Mouse (Mus musculus) MEL (cell line): Measurements from ENCODE around the gene Notch4. TPM values are rescaled to one million over a fixed set of nuclear protein-coding genes. Genes with fewer than 3 reads are reported as not detected.

Source experiments
- DNase-seq: peaks from one replicate; pipeline ENCODE4 v3.0.0; 2011; ENCODE audit warnings: low read depth, low spot score
- H3K27ac ChIP-seq: 2 replicates; pipeline ENCODE4 v1.5.1; 2012; ENCODE audit warnings: low read depth, mild to moderate bottlenecking, control low read depth, low read length, moderate library complexity; ENCODE audit not compliant: control insufficient read depth
- H3K27me3 ChIP-seq, 2 experiments: fragments of 150-350 bp in 1 of 2; sonication (generic) in 1 of 2; 2 replicates each; pipeline ENCODE4 v1.6.1; 2012; ENCODE audit warnings: low read length in 2 of 2, mild to moderate bottlenecking in 2 of 2, improper control_type of control experiment in 1 of 2, moderate library complexity in 1 of 2; ENCODE audit not compliant: insufficient read depth in 2 of 2, control insufficient read depth in 1 of 2
- H3K36me3 ChIP-seq, 2 experiments: 2 replicates each; pipeline ENCODE4 v1.6.1; 2012 to 2014; ENCODE audit warnings: low read length in 2 of 2, improper control_type of control experiment in 1 of 2, inconsistent platforms in 1 of 2, mild to moderate bottlenecking in 1 of 2; ENCODE audit not compliant: insufficient read depth in 2 of 2, control insufficient read depth in 1 of 2
- H3K4me1 ChIP-seq, 2 experiments: fragments of 150-350 bp in 1 of 2; sonication (generic) in 1 of 2; 2 replicates each; pipeline ENCODE4 v1.6.1; 2012; ENCODE audit warnings: low read length in 2 of 2, improper control_type of control experiment in 1 of 2, mild to moderate bottlenecking in 1 of 2; ENCODE audit not compliant: insufficient read depth in 2 of 2, control insufficient read depth in 1 of 2
- H3K4me3 ChIP-seq, 2 experiments: fragments of 150-350 bp in 1 of 2; sonication (generic) in 1 of 2; 2 replicates each; pipeline ENCODE4 v1.5.1; 2012; ENCODE audit warnings: low read depth in 2 of 2, low read length in 2 of 2, mild to moderate bottlenecking in 2 of 2, moderate library complexity in 2 of 2, control low read depth in 1 of 2, improper control_type of control experiment in 1 of 2; ENCODE audit not compliant: control insufficient read depth in 1 of 2, insufficient read depth in 1 of 2
- H3K79me2 ChIP-seq: 2 replicates; pipeline ENCODE4 v1.6.1; 2012; ENCODE audit warnings: mild to moderate bottlenecking, low read length, moderate library complexity; ENCODE audit not compliant: control insufficient read depth, poor library complexity, insufficient read depth
- H3K9ac ChIP-seq: 2 replicates; pipeline ENCODE4 v1.6.1; 2012; ENCODE audit warnings: low read depth, mild to moderate bottlenecking, control low read depth, low read length, moderate library complexity; ENCODE audit not compliant: control insufficient read depth, poor library complexity, severe bottlenecking
- H3K9me3 ChIP-seq: fragments of 150-350 bp; sonication (generic); replicated peaks from 2 replicates; pipeline ENCODE4 v1.6.1; 2012; ENCODE audit warnings: mild to moderate bottlenecking, low read length, improper control_type of control experiment, moderate library complexity; ENCODE audit not compliant: insufficient read depth
- BHLHE40 ChIP-seq: IDR thresholded peaks from 2 replicates; pipeline ENCODE4 v1.6.1; 2012; ENCODE audit warnings: low read depth, mild to moderate bottlenecking, inconsistent platforms, low read length, improper control_type of control experiment, borderline replicate concordance
- CHD1 ChIP-seq: IDR thresholded peaks from 2 replicates; pipeline ENCODE4 v1.6.1; 2012; ENCODE audit warnings: low read depth, mild to moderate bottlenecking, inconsistent platforms, low read length, improper control_type of control experiment
- CHD2 ChIP-seq: IDR thresholded peaks from 2 replicates; pipeline ENCODE4 v1.6.1; 2011; ENCODE audit warnings: low read length, improper control_type of control experiment
- CTCF ChIP-seq, 3 experiments: IDR thresholded peaks in 2 of 3; conservative IDR thresholded peaks in 1 of 3; 2 replicates each; pipeline ENCODE4 v1.5.1; 2011 to 2012; ENCODE audit warnings: low read length in 3 of 3, low read depth in 2 of 3, mild to moderate bottlenecking in 2 of 3, improper control_type of control experiment in 1 of 3, inconsistent platforms in 1 of 3, mixed read lengths in 1 of 3, moderate library complexity in 1 of 3; ENCODE audit not compliant: control insufficient read depth in 1 of 3, insufficient read depth in 1 of 3, poor library complexity in 1 of 3, severe bottlenecking in 1 of 3
- E2F4 ChIP-seq: IDR thresholded peaks from 2 replicates; pipeline ENCODE4 v1.6.1; 2011; ENCODE audit warnings: low read depth, low read length, improper control_type of control experiment, borderline replicate concordance
- ELF1 ChIP-seq: IDR thresholded peaks from 2 replicates; pipeline ENCODE4 v1.6.1; 2014; ENCODE audit warnings: low read depth, mild to moderate bottlenecking, inconsistent platforms, low read length, improper control_type of control experiment, moderate library complexity
- EP300 ChIP-seq, 2 experiments: IDR thresholded peaks; 2 replicates each; pipeline ENCODE4 v1.6.1; 2011; ENCODE audit warnings: improper control_type of control experiment in 2 of 2, low read length in 2 of 2, low read depth in 1 of 2, mild to moderate bottlenecking in 1 of 2
- ETS1 ChIP-seq: IDR thresholded peaks from 2 replicates; pipeline ENCODE4 v1.6.1; 2012; ENCODE audit warnings: low read depth, mild to moderate bottlenecking, inconsistent platforms, low read length, improper control_type of control experiment, moderate library complexity
- GATA1 ChIP-seq: IDR thresholded peaks from 2 replicates; pipeline ENCODE4 v1.6.1; 2011; ENCODE audit warnings: low read depth, low read length, improper control_type of control experiment
- HCFC1 ChIP-seq: IDR thresholded peaks from 2 replicates; pipeline ENCODE4 v1.6.1; 2012; ENCODE audit warnings: low read depth, mild to moderate bottlenecking, inconsistent platforms, low read length, improper control_type of control experiment, moderate library complexity
- JUND ChIP-seq: IDR thresholded peaks from 2 replicates; pipeline ENCODE4 v1.6.1; 2011; ENCODE audit warnings: low read depth, mild to moderate bottlenecking, improper control_type of control experiment, low read length
- KAT2A ChIP-seq: conservative IDR thresholded peaks from 2 replicates; pipeline ENCODE4 v1.6.1; 2012; ENCODE audit warnings: low read depth, low read length, improper control_type of control experiment, inconsistent platforms
- MAX ChIP-seq: IDR thresholded peaks from 2 replicates; pipeline ENCODE4 v1.6.1; 2011; ENCODE audit warnings: low read length, improper control_type of control experiment
- MAZ ChIP-seq: IDR thresholded peaks from 2 replicates; pipeline ENCODE4 v1.6.1; 2012; ENCODE audit warnings: low read depth, mild to moderate bottlenecking, inconsistent platforms, low read length, improper control_type of control experiment
- MEF2A ChIP-seq: IDR thresholded peaks from 2 replicates; pipeline ENCODE4 v1.6.1; 2014; ENCODE audit warnings: low read depth, mild to moderate bottlenecking, inconsistent platforms, low read length, improper control_type of control experiment; ENCODE audit not compliant: poor library complexity, insufficient replicate concordance, severe bottlenecking; ENCODE audit errors: extremely low read depth
- MXI1 ChIP-seq: IDR thresholded peaks from 2 replicates; pipeline ENCODE4 v1.6.1; 2011; ENCODE audit warnings: mild to moderate bottlenecking, low read depth, low read length, improper control_type of control experiment
- MYB ChIP-seq: IDR thresholded peaks from 2 replicates; pipeline ENCODE4 v1.6.1; 2011; ENCODE audit warnings: mild to moderate bottlenecking, low read depth, low read length, improper control_type of control experiment
- MYC ChIP-seq: IDR thresholded peaks from 2 replicates; pipeline ENCODE4 v1.6.1; 2011; ENCODE audit warnings: low read depth, mild to moderate bottlenecking, low read length, improper control_type of control experiment, moderate library complexity
- NELFE ChIP-seq: IDR thresholded peaks from 2 replicates; pipeline ENCODE4 v1.6.1; 2011; ENCODE audit warnings: low read depth, low read length, improper control_type of control experiment
- NRF1 ChIP-seq: IDR thresholded peaks from 2 replicates; pipeline ENCODE4 v1.6.1; 2014; ENCODE audit warnings: low read depth, mild to moderate bottlenecking, inconsistent platforms, low read length, improper control_type of control experiment, moderate library complexity; ENCODE audit not compliant: poor library complexity, insufficient read depth, severe bottlenecking
- POLR2A ChIP-seq, 2 experiments: IDR thresholded peaks; 2 replicates each; pipeline ENCODE4 v1.6.1; 2011 to 2012; ENCODE audit warnings: low read length in 2 of 2, mild to moderate bottlenecking in 2 of 2, control low read depth in 1 of 2, improper control_type of control experiment in 1 of 2, low read depth in 1 of 2, moderate library complexity in 1 of 2; ENCODE audit not compliant: control insufficient read depth in 1 of 2, insufficient read depth in 1 of 2, poor library complexity in 1 of 2
- POLR2AphosphoS2 ChIP-seq: IDR thresholded peaks from 2 replicates; pipeline ENCODE4 v1.6.1; 2011; ENCODE audit warnings: low read length, improper control_type of control experiment
- POLR2AphosphoS5 ChIP-seq: IDR thresholded peaks from 2 replicates; pipeline ENCODE4 v1.6.1; 2012; ENCODE audit warnings: low read depth, borderline replicate concordance, mild to moderate bottlenecking, inconsistent platforms, low read length, moderate library complexity, mixed read lengths
- RAD21 ChIP-seq: IDR thresholded peaks from 2 replicates; pipeline ENCODE4 v1.6.1; 2011; ENCODE audit warnings: mild to moderate bottlenecking, low read depth, low read length, improper control_type of control experiment
- SIN3A ChIP-seq: IDR thresholded peaks from 2 replicates; pipeline ENCODE4 v1.6.1; 2012; ENCODE audit warnings: low read length, improper control_type of control experiment, inconsistent platforms
- TAL1 ChIP-seq: IDR thresholded peaks from 2 replicates; pipeline ENCODE4 v1.6.1; 2012; ENCODE audit warnings: mild to moderate bottlenecking, inconsistent platforms, low read length, moderate library complexity, mixed read lengths
- TBP ChIP-seq: IDR thresholded peaks from 2 replicates; pipeline ENCODE4 v1.8.0; 2011; ENCODE audit warnings: low read depth, low read length, improper control_type of control experiment
- TCF12 ChIP-seq: IDR thresholded peaks from 2 replicates; pipeline ENCODE4 v1.6.1; 2014; ENCODE audit warnings: low read depth, mild to moderate bottlenecking, inconsistent platforms, low read length, improper control_type of control experiment, moderate library complexity
- UBTF ChIP-seq: IDR thresholded peaks from 2 replicates; pipeline ENCODE4 v1.6.1; 2012; ENCODE audit warnings: low read depth, mild to moderate bottlenecking, inconsistent platforms, low read length, improper control_type of control experiment, moderate library complexity, borderline replicate concordance; ENCODE audit not compliant: insufficient read depth
- USF1 ChIP-seq: IDR thresholded peaks from 2 replicates; pipeline ENCODE4 v1.6.1; 2014; ENCODE audit warnings: low read depth, mild to moderate bottlenecking, inconsistent platforms, low read length, improper control_type of control experiment, moderate library complexity
- USF2 ChIP-seq, 2 experiments: IDR thresholded peaks; 2 replicates each; pipeline ENCODE4 v1.6.1; 2011 to 2012; ENCODE audit warnings: improper control_type of control experiment in 2 of 2, low read length in 2 of 2, borderline replicate concordance in 1 of 2, inconsistent platforms in 1 of 2, low read depth in 1 of 2, mild to moderate bottlenecking in 1 of 2; ENCODE audit not compliant: insufficient read depth in 1 of 2
- ZMIZ1 ChIP-seq: IDR thresholded peaks from 2 replicates; pipeline ENCODE4 v1.6.1; 2012; ENCODE audit warnings: low read depth, mild to moderate bottlenecking, inconsistent platforms, low read length, improper control_type of control experiment, moderate library complexity
- ZNF384 ChIP-seq: IDR thresholded peaks from 2 replicates; pipeline ENCODE4 v1.6.1; 2012; ENCODE audit warnings: low read depth, mild to moderate bottlenecking, inconsistent platforms, low read length, improper control_type of control experiment
- polyA plus RNA-seq, 2 experiments: library from polyadenylated mRNA; stranded (reverse) in 1 of 2; unstranded in 1 of 2; fragments of >175 nt in 1 of 2; fragments of >200 nt in 1 of 2; gene quantifications; 2 replicates each; pipeline versions ENCODE4 v1.2.1 to v1.2.4; 2012; ENCODE audit warnings: low replicate concordance in 2 of 2, low read depth in 1 of 2; ENCODE audit not compliant: insufficient read length in 2 of 2, insufficient read depth in 1 of 2, missing spikeins in 1 of 2
- total RNA-seq: library from RNA; depleted of rRNA; stranded (reverse); fragments of 300-350 nt; gene quantifications from 2 replicates; pipeline ENCODE4 v1.2.3, GENCODE M21; 2012

Gene Notch4
- total and polyA plus RNA-seq, 3 experiments, result 0.15 to 21.9 (median 0.33) TPM

DNA sequence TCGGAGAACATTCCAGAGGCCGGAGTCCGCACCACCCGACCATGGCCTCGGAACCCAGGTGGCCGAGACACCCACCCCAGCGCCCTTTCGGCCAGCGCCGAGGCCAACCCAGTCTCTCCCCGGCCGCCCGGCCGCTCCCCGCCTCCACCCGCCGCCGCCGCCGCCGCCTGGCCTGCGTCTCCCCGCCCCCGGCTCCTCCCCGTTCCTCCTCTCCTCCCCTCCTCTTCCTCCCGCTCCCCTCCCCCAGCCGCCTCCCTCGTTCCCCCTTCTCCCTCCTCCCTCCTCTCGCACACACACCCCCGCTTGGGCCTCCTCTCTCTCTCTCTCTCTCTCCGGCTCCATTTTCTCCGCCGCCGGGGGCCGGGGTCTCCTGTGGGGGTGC, 27.9 kb downstream of the Notch4 start:
- Histone ChIP-seq H3K4me3 (peak overlapping the region; percentile 68 to 98), H3K27ac (peak overlapping the region; percentile 63), H3K79me2 (peaks cover 16% of the 10 kb centered on the region), H3K9me3 (no peaks in the 10 kb centered on the region), H3K4me1 (peaks cover 11 to 40% of the 10 kb centered on the region in 2 experiments), H3K36me3 (peaks cover 0 to 29% of the 10 kb centered on the region in 2 experiments; a peak in 3 of 4 replicates), H3K9ac (peak overlapping the region; percentile 99), H3K27me3 (no peaks in the 10 kb centered on the region)
- peak; percentile 89 for DNase-seq
- TF ChIP-seq RAD21 (no peak), USF2 (IDR thresholded peaks at IDR 0.05; ENCODE audit: borderline replicate concordance in 1 of 2, insufficient read depth in 1 of 2, low read depth in 1 of 2, low read length in 2 of 2) (no peak), NELFE (peak; percentile 56), CHD1 (no peak), HCFC1 (peak; percentile 72; the same call in 1 of the 2 replicates), POLR2AphosphoS5 (no peak), USF1 (no peak), CHD2 (no peak), ELF1 (0 out of 2 replicates have a peak, but pooled peaks have one; percentile 4), POLR2A (IDR thresholded peaks at IDR 0.05; ENCODE audit: control insufficient read depth in 1 of 2, insufficient read depth in 1 of 2, low read depth in 1 of 2, low read length in 2 of 2, poor library complexity in 1 of 2) (peak; percentile 33 to 58; a peak in 2 of 4 replicates), BHLHE40 (no peak), TAL1 (no peak), GATA1 (no peak), TBP (no peak), MYB (no peak), ZNF384 (no peak), UBTF (no peak), JUND (no peak), MAZ (peak; percentile 97; the same call in 1 of the 2 replicates), ZMIZ1 (peak; percentile 52; the same call in 1 of the 2 replicates), E2F4 (no peak), MYC (no peak), MEF2A (no peak), MXI1 (no peak), NRF1 (no peak), CTCF (IDR thresholded peaks at IDR 0.05 in 2 of 3, conservative IDR thresholded peaks at IDR 0.05 in 1 of 3; ENCODE audit: control insufficient read depth in 1 of 3, insufficient read depth in 1 of 3, low read depth in 2 of 3, low read length in 3 of 3, poor library complexity in 1 of 3, severe bottlenecking in 1 of 3) (no peak), SIN3A (0 out of 2 replicates have a peak, but pooled peaks have one; percentile 11), ETS1 (no peak), POLR2AphosphoS2 (peak; percentile 58; the same call in 1 of the 2 replicates), KAT2A (no peak), EP300 (IDR thresholded peaks at IDR 0.05; ENCODE audit: low read depth in 1 of 2, low read length in 2 of 2) (peak in 1 of 2 experiments; percentile 29; a peak in 3 of 4 replicates), MAX (no peak), TCF12 (peak; percentile 49)
